Mouse (Mus musculus): ENCODE measurements at regions not wholly inside any gene's neighbourhood (a gene's known extent, or its start where the extent isn't known, plus 50 kb on each side); places are given as distances from the start of the nearest gene placed in this dataset.

GRCm38 (mm10) chr12:39784532-39784931, 253.3 kb downstream of the Arl4a start:
- no peak for TF ChIP-seq CTCF (IDR thresholded peaks at IDR 0.05; ENCODE audit: borderline replicate concordance, control insufficient read depth, extremely low read depth, insufficient read depth, low read length, poor library complexity)
- no peak for TF ChIP-seq POLR2A (IDR thresholded peaks at IDR 0.05; ENCODE audit: control insufficient read depth, extremely low read depth, insufficient read depth, low read length, poor library complexity)

All from thymus, adult 2 months (tissue).